Mouse (Mus musculus): ENCODE results near the gene Pdx1. TPM values are rescaled to one million over a fixed set of nuclear protein-coding genes. Genes with fewer than 3 reads are reported as not detected.

Gene Pdx1
- polyA plus RNA-seq, 1 experiment from 2014 or later: 0.47 TPM

Small RNAs within 50 kb of the gene (microRNA-seq; reads per million reads assigned to microRNA genes)
- not detected for gene Mir7k (ENCODE audit: borderline number of aligned reads)

Other genes starting within 250 kb of the Pdx1 start
- gene Lnx2, start 193.4 kb upstream of the Pdx1 start, polyA plus RNA-seq (2014; fragmentation: Nextera tagmentation; extraction: Ambion mirVana): 13.3 and 13.7 TPM in 2 replicates
- gene Polr1d, start 192.9 kb upstream of the Pdx1 start, polyA plus RNA-seq (2014; fragmentation: Nextera tagmentation; extraction: Ambion mirVana): 180 and 182 TPM in 2 replicates
- gene Gsx1, start 81.3 kb upstream of the Pdx1 start, polyA plus RNA-seq (2014; fragmentation: Nextera tagmentation; extraction: Ambion mirVana): not detected in 2 replicates
- gene Cdx2, start 37.3 kb downstream of the Pdx1 start, polyA plus RNA-seq (2014; fragmentation: Nextera tagmentation; extraction: Ambion mirVana): 0.14 TPM in 1 of 2 replicates, not detected in the other
- 0.49 and 0.53 TPM in 2 replicates for gene Urad, start 52.5 kb downstream of the Pdx1 start, polyA plus RNA-seq (2014; fragmentation: Nextera tagmentation; extraction: Ambion mirVana)
- gene Flt3, start 130.5 kb downstream of the Pdx1 start, polyA plus RNA-seq (2014; fragmentation: Nextera tagmentation; extraction: Ambion mirVana): 1.6 and 1.8 TPM in 2 replicates
- 59.5 and 73.8 TPM in 2 replicates for gene Pan3, start 160.2 kb downstream of the Pdx1 start, polyA plus RNA-seq (2014; fragmentation: Nextera tagmentation; extraction: Ambion mirVana)

All from liver, embryonic 11.5 days (tissue).